Mouse (Mus musculus) limb, embryonic 10.5 days (tissue): ENCODE data around the gene Prkcg. TPM values are rescaled to one million over a fixed set of nuclear protein-coding genes. Genes with fewer than 3 reads are reported as not detected.
A peak's percentile ranks its signal among the peaks of the same experiment; 100 is the strongest.

ENCODE experiments used
- DNase-seq: peaks from one replicate; pipeline ENCODE4 v3.0.0-alpha.2; 2017; ENCODE audit warnings: low spot score
- H3K27ac ChIP-seq: fragments of 300-500 bp; sonication (generic); 2 replicates; pipeline ENCODE4 v1.5.1; 2016; ENCODE audit warnings: mild to moderate bottlenecking
- H3K27me3 ChIP-seq: fragments of 300-500 bp; sonication (generic); 2 replicates; pipeline ENCODE4 v1.6.1; 2016; ENCODE audit warnings: low read depth, mild to moderate bottlenecking; ENCODE audit not compliant: poor library complexity, severe bottlenecking
- H3K36me3 ChIP-seq: fragments of 300-500 bp; sonication (generic); 2 replicates; pipeline ENCODE4 v1.6.1; 2016; ENCODE audit warnings: mild to moderate bottlenecking, moderate library complexity
- H3K4me1 ChIP-seq: fragments of 300-500 bp; sonication (generic); 2 replicates; pipeline ENCODE4 v1.6.1; 2016
- H3K4me3 ChIP-seq: fragments of 300-500 bp; sonication (generic); 2 replicates; pipeline ENCODE4 v1.5.1; 2016; ENCODE audit warnings: mild to moderate bottlenecking, moderate library complexity
- H3K9me3 ChIP-seq: fragments of 300-500 bp; sonication (generic); replicated peaks from 2 replicates; pipeline ENCODE4 v1.6.1; 2016; ENCODE audit warnings: mild to moderate bottlenecking
- WGBS: fragments of 180-500 bp; shearing (Covaris S2); methylation state at CpG from one replicate; pipeline ENCODE4 v1.1.7; 2016; 5-methylcytosine and 5-hydroxymethylcytosine counted together
- polyA plus RNA-seq: library from polyadenylated mRNA; unstranded; fragments of >200 nt; fragmentation: Nextera tagmentation; extraction: Ambion mirVana; gene quantifications from 2 replicates; pipeline ENCODE4 v1.2.1, GENCODE M21; 2016

Gene Prkcg
- polyA plus RNA-seq, 1 experiment from 2014 or later: 0.06 TPM

DNA sequence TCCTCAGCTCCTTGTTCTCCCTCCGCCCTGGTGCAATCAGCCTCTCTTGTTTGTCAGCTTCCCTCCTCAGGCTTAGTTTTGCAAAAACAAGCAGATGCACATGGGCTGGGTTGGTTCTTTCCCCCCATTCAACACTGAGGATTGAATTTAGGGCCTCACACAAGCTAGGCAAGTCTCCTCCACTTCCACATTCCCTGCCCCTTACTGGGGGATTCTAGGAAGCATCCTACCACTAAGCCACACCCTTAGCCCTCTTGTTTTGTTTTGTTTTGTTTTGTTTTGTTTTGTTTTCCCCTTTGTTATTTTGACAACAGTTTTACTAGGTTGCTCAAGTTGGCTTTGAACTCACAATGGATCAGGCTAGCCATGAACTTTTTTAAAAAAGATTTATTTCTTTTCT, 71.7 kb downstream of the Prkcg start:
- DNase-seq: no peak
- WGBS: 89% methylated on average over 1 of the region's 1 CpGs
- H3K4me1 ChIP-seq: no peaks in the 10 kb centered on the region
- peaks cover 10% of the 10 kb centered on the region for H3K27me3 ChIP-seq
- no peaks in the 10 kb centered on the region for H3K9me3 ChIP-seq
- H3K4me3 ChIP-seq: no peak overlapping the region
- no peak overlapping the region for H3K27ac ChIP-seq
- peaks cover 66% of the 10 kb centered on the region for H3K36me3 ChIP-seq

DNA sequence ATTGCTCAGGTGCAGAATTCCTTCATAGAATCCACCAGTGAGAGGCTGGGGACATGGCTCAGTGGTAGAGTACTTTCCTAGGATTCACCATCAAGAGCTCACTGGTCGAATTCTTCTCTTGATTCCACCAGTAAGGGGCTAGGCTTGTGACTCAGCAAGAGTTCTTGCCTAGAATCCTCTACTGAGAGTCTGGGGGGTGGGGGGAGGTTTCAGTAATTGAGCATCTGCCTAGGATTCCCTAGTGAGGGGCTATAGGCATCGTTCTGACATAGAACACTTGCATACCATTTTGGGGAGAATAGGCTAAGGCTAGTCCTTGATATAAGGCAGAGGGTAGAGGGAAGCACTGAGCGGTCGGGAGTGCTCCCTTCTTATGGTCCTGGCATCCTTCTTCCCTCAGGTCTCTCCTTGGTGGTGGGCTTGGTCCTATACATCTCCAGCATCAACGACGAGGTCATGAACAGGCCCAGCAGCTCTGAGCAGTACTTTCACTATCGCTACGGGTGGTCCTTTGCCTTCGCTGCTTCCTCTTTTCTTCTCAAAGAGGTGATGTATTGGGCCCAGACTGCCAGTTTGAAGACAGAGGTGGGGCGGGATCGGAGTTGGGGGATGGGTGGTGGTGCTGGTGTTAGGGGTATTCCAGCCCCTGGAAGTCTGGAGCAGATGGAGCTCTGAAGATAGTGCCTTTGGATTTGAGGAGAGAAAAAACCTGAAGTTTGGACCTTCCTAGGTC, 76.7 kb downstream of the Prkcg start:
- H3K9me3 ChIP-seq: no peaks in the 10 kb centered on the region
- H3K4me3 ChIP-seq: no peak overlapping the region
- H3K27ac ChIP-seq: no peak overlapping the region
- WGBS: 27% methylated on average over 11 of the region's 11 CpGs
- no peak for DNase-seq
- H3K27me3 ChIP-seq: peaks cover 39% of the 10 kb centered on the region
- peaks cover 20% of the 10 kb centered on the region for H3K4me1 ChIP-seq
- H3K36me3 ChIP-seq: peaks cover 42% of the 10 kb centered on the region

DNA sequence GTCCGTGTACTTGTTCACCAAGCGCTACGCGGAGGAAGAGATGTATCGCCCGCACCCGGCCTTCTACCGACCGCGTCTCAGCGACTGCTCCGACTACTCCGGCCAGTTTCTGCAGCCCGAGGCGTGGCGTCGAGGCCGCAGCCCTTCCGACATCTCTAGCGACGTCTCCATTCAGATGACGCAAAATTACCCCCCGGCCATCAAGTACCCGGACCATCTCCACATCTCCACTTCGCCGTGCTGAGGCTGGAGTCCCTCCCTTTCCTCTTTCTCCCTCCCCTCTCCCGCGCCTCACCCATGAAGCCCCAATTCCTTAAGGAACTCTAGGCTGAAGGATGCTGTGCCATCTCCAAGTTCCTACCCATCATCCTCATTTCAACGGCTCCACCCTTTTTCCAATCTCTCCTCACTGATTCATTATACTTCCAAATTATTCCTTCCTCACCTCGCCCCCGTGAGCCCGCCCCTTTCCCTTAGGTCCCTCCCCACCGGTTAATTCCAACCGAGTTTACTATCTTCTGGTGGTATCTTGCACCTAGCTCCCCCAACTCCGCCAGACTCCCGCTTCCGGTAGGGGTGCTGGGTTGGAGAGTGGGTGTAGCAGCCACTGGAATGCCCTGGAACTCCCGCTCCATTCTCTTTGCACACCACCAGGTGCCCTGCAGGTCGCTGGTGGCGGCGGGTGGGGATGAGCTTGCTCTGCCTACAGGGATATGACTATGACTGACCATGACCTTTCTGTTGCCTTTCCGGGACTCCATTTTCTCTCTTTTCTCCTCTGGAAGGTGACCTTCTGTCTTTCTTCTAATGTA, 77.9 kb downstream of the Prkcg start:
- WGBS: 6% methylated on average over 42 of the region's 42 CpGs
- Histone ChIP-seq H3K27me3 (peaks cover 39% of the 10 kb centered on the region), H3K36me3 (peaks cover 32% of the 10 kb centered on the region), H3K27ac (no peak overlapping the region), H3K9me3 (no peaks in the 10 kb centered on the region), H3K4me1 (peaks cover 20% of the 10 kb centered on the region), H3K4me3 (peak overlapping the region; percentile 28)
- DNase-seq: peak; percentile 39

DNA sequence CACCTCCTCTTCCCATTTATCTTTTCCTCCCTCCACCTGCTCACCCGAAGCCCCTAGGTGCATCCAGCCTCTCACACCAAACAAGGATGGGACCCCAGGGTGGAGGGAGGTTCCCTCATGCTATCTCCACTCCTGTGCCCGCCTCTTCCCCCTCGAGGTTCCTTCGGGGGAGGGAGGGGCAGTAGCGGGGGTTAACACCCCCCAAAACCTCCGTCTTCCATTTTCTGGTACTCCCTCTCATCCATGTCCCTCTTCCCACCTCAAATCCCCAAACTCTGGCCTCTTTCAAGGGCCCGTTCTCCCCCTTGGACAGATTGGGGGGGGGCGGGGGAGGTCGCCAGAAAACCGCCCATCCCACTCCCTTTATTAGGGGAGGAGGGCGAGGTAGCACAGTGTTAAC, 78.6 kb downstream of the Prkcg start:
- no peak for DNase-seq
- Histone ChIP-seq H3K4me1 (peaks cover 20% of the 10 kb centered on the region), H3K4me3 (peak overlapping the region; percentile 28), H3K9me3 (no peaks in the 10 kb centered on the region), H3K27me3 (peaks cover 39% of the 10 kb centered on the region), H3K27ac (no peak overlapping the region), H3K36me3 (peaks cover 28% of the 10 kb centered on the region)
- 5% methylated on average over 10 of the region's 11 CpGs for WGBS

DNA sequence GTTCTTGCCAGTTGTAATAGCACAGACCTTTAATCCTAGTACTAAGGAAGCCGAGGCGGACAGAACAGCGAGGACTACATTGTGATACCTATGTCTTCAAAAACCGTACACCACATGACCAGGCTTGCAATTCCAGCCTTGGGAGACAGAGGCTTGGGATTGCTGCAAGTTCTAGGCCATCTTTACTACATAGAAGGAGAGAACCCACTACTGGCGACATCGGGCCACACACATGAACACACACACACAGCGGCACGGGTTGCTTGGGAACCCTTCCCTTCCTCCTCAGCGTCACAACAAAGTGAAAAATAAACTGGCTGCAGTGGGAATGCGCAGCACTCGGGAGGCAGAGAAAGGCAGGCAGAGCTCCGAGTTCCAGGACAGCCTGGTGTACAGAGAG, 79.3 kb downstream of the Prkcg start:
- H3K4me3 ChIP-seq: no peak overlapping the region
- no peak for DNase-seq
- no peak overlapping the region for H3K27ac ChIP-seq
- H3K36me3 ChIP-seq: peaks cover 28% of the 10 kb centered on the region
- peaks cover 20% of the 10 kb centered on the region for H3K4me1 ChIP-seq
- H3K9me3 ChIP-seq: no peaks in the 10 kb centered on the region
- WGBS: 23% methylated on average over 12 of the region's 12 CpGs
- peaks cover 39% of the 10 kb centered on the region for H3K27me3 ChIP-seq

DNA sequence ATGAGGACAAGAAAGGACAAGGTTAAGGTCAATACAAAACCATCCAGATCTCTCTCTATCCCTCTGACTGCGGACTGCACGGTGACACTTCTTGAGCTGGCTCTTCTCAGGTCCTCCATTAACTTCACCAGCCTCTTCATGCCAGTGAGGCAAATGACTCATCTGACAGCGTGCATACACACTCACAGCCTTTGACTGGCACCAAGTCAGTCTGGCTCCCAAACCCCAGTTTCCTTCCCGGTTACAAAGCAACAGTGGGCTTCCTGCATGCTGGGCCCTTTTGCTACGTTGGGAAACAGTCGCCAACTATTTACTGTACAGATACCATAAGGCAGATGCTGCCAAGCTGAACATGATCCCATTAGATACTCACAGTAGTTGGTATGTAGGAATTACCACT, 80.2 kb downstream of the Prkcg start:
- Histone ChIP-seq H3K4me3 (no peak overlapping the region), H3K27ac (no peak overlapping the region), H3K4me1 (peaks cover 20% of the 10 kb centered on the region), H3K36me3 (peaks cover 26% of the 10 kb centered on the region), H3K27me3 (peaks cover 39% of the 10 kb centered on the region), H3K9me3 (no peaks in the 10 kb centered on the region)
- DNase-seq: no peak
- 81% methylated on average over 6 of the region's 6 CpGs for WGBS

DNA sequence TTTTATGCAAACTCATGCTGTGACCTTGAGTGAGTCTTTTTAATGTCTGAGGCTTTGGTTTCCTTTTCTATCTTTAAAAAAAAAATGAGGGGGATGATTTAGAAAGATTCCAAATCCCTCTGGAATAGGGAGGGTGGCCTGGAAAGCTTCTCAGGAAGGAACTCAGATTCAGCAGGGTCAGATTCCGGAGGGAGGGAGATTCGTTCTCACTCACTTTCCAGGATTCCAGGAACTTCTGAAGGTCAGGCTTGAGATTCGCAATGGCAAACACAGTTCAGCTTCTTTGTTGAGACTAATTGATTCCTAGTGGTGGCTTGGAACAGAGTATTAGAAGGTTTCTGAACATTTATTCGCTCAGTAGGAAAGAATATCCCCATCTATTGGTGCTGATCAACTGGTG, 81.4 kb downstream of the Prkcg start:
- 55% methylated on average over 4 of the region's 4 CpGs for WGBS
- no peak for DNase-seq
- Histone ChIP-seq H3K4me3 (no peak overlapping the region), H3K27ac (no peak overlapping the region), H3K27me3 (peaks cover 32% of the 10 kb centered on the region), H3K36me3 (peaks cover 15% of the 10 kb centered on the region), H3K4me1 (peaks cover 20% of the 10 kb centered on the region), H3K9me3 (no peaks in the 10 kb centered on the region)

DNA sequence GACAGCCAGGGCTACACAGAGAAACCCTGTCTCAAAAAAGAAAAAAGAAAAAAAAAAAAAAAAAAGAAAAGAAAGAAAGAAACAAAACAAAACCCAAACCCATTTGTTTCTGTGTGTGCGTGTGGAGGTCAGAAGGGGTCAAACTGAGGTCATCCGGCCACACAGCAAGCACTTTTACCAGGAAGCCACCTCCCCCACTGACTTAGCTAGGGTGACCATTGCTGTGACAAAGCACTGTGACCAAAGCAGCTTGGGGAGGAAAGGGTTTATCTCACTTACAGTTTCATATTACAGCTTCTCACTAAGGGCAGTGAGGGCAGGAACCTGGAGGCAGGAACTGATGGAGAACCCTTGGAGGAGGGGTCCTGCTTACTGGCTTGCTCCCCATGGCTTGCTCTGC, 83.4 kb downstream of the Prkcg start:
- H3K27ac ChIP-seq: no peak overlapping the region
- 78% methylated on average over 2 of the region's 2 CpGs for WGBS
- no peaks in the 10 kb centered on the region for H3K36me3 ChIP-seq

DNA sequence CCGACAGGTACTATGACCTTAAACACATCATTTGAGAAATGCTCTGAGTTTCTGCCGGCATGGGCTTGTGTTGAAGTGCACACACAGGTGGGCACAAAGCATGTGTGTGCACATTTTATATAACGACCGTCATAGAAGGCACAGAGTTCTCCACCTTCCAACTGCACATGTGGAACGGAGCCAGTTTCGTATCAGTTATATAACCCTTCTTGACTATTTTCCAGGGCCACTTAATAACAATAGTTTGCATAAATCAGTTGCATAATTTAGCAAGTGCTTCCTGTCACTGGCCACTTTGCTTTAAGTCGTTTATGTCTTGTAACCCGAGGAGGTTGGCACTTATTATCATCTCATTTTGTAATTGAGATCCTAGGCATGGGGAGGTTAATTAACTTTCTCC, 84.8 kb downstream of the Prkcg start:
- no peaks in the 10 kb centered on the region for H3K4me1 ChIP-seq
- no peaks in the 10 kb centered on the region for H3K36me3 ChIP-seq
- DNase-seq: no peak
- no peaks in the 10 kb centered on the region; the same call in 1 of the 2 replicates for H3K27me3 ChIP-seq
- 89% methylated on average over 8 of the region's 8 CpGs for WGBS
- H3K27ac ChIP-seq: no peak overlapping the region
- H3K4me3 ChIP-seq: no peak overlapping the region
- H3K9me3 ChIP-seq: no peaks in the 10 kb centered on the region

More for the DNA sequence above, 83.4 kb downstream of the Prkcg start:
- Histone ChIP-seq H3K27me3 (peaks cover 12% of the 10 kb centered on the region), H3K4me3 (no peak overlapping the region), H3K9me3 (no peaks in the 10 kb centered on the region), H3K4me1 (peaks cover 10% of the 10 kb centered on the region)
- no peak for DNase-seq

DNA sequence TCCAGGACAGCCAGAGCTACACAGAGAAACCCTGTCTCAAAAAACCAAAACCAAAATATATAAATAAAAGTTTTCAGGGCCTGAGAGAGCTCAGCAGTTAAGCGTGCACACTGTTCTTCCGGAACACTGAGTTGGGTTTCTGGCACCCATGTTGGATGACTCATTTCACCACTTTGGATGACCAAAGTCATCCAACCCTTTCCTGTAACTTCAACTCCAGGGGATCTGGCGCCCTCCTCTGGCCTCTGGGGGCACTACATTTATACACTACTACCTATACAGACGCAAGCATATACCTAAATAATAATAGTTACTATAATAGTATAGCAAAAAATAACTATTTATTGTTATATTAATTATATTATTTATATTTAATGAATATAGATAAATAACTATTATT, 87.9 kb downstream of the Prkcg start:
- H3K27me3 ChIP-seq: no peaks in the 10 kb centered on the region
- peak; percentile 50 for DNase-seq
- 47% methylated on average over 4 of the region's 4 CpGs for WGBS
- no peaks in the 10 kb centered on the region for H3K4me1 ChIP-seq
- no peak overlapping the region for H3K4me3 ChIP-seq
- no peak overlapping the region for H3K27ac ChIP-seq
- no peaks in the 10 kb centered on the region for H3K36me3 ChIP-seq
- no peaks in the 10 kb centered on the region for H3K9me3 ChIP-seq

Other genes with a start within 250 kb of the Prkcg start
- gene AU018091, start 120.0 kb upstream of the Prkcg start, polyA plus RNA-seq: 0.25 and 0.28 TPM in 2 replicates
- not detected in 2 replicates for gene Nlrp12, start 39.4 kb upstream of the Prkcg start, polyA plus RNA-seq
- gene Myadm, start 99 bp upstream of the Prkcg start, polyA plus RNA-seq: 23.6 and 29.4 TPM in 2 replicates
- gene Cacng7, start 43.8 kb downstream of the Prkcg start, polyA plus RNA-seq: 0.67 and 2.4 TPM in 2 replicates
- gene Cacng8, start 101.5 kb downstream of the Prkcg start, polyA plus RNA-seq: 3.3 and 8.3 TPM in 2 replicates
- gene Cacng6, start 135.0 kb downstream of the Prkcg start, polyA plus RNA-seq: 0.26 TPM in 1 of 2 replicates, not detected in the other
- gene Tarm1, start 213.4 kb downstream of the Prkcg start, polyA plus RNA-seq: not detected in 2 replicates